Mouse (Mus musculus): ENCODE measurements around the gene Cd47. TPM values are rescaled to one million over a fixed set of nuclear protein-coding genes. Genes with fewer than 3 reads are reported as not detected.

Gene Cd47
- polyA plus RNA-seq (2015; fragmentation: Nextera tagmentation; extraction: Ambion mirVana): 98.2 and 113 TPM in 2 replicates

DNA sequence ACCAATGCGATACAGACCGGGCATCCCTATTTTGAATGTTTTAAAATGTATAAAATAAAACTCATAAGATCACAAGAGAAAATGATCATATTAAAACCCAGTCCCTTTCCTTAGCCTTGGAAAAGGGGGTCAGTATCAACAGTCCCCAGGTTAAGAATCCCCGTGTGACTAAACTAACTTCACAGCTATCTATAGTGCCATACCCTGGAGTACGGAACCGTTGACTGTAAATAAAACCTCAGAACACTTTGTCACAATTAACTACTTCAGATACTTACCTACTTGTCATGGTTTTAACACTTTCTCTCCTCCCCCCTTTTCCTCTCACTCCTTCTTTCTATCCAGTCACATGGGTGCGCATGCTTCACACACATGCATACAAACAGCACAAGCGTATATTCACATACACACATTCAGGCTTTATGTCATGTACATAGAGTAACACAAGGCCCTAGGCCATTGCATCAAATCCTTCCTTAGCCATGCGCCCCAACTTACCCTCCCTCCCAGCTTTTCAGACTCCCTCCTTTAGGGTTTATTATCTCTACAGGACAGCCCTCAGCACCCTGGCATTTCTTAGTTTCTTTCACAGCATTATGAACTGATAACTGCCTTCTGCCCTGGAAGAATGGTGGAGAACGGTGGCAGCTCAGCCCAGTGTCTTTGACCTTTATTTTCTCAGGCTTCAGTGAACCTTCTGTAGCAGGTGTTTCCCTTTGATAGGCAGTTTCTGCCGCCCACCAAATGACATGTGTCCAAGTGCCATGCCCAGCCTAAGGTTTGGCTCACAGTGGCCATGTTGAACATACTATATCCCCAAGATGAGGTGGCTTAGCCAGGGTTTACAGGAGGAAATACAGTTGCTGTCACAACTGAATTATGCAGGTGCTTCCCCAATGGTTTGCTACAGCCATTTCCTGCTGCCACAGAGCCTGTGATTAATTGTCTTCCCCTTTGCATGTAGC, at the start of gene Cd47:
Gene Cd47 (plus strand): TSS at position 937 of the 965 bp plus-strand sequence.
- no peaks in the 10 kb centered on the region for H3K27me3 ChIP-seq (replicated peaks; ENCODE audit: control insufficient read depth, insufficient read depth, low read length)
- H3K27ac ChIP-seq (ENCODE audit: low read depth, low read length): no peak within 1 kb of the TSS
- no peaks in the 10 kb centered on the region for H3K4me1 ChIP-seq (replicated peaks; ENCODE audit: control insufficient read depth, insufficient read depth, low read length)
- H3K9me3 ChIP-seq (ENCODE audit: control insufficient read depth): no peaks in the 10 kb centered on the region
- H3K4me2 ChIP-seq (replicated peaks; ENCODE audit: low read depth): no peak within 1 kb of the TSS
- 81% methylated on average over 10 of the region's 10 CpGs for WGBS
- H3K4me3 ChIP-seq (ENCODE audit: low read depth, low read length): no peak within 1 kb of the TSS
- no peak for ATAC-seq
- H3K9ac ChIP-seq (ENCODE audit: low read depth, low read length): no peak within 1 kb of the TSS
- no peak for TF ChIP-seq CTCF (IDR thresholded peaks at IDR 0.05; ENCODE audit: low read depth)
- no peaks in the 10 kb centered on the region for H3K36me3 ChIP-seq (ENCODE audit: control insufficient read depth, insufficient read depth)

DNA sequence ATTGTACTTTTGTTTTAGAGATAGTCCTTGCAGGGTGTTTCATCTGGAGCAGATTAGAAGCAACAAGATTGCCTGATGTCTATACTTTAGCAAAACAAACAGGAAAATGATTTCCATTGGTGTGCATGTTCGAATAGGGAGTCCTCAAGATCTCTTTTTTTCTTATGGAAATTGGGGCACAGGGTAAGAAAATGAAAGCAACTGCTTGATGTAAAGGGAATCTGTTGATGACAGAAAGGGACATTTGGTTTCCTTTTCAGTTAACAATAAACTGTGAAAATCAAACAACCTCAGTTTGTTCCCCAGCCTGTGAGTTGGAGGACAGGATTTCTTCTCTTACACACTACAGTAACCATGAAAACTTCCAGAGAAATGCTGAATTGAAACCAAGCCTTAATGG, 47.4 kb upstream of the Cd47 start:
- Histone ChIP-seq H3K4me3 (ENCODE audit: low read depth, low read length) (no peak overlapping the region), H3K9me3 (ENCODE audit: control insufficient read depth) (no peaks in the 10 kb centered on the region), H3K4me1 (replicated peaks; ENCODE audit: control insufficient read depth, insufficient read depth, low read length) (no peaks in the 10 kb centered on the region), H3K27ac (ENCODE audit: low read depth, low read length) (no peak overlapping the region), H3K27me3 (replicated peaks; ENCODE audit: control insufficient read depth, insufficient read depth, low read length) (no peaks in the 10 kb centered on the region), H3K4me2 (replicated peaks; ENCODE audit: low read depth) (no peak overlapping the region), H3K9ac (ENCODE audit: low read depth, low read length) (no peak overlapping the region), H3K36me3 (ENCODE audit: control insufficient read depth, insufficient read depth) (no peaks in the 10 kb centered on the region)
- 88% methylated on average over 1 of the region's 1 CpGs for WGBS
- TF ChIP-seq CTCF (IDR thresholded peaks at IDR 0.05; ENCODE audit: low read depth): no peak
- ATAC-seq: no peak

DNA sequence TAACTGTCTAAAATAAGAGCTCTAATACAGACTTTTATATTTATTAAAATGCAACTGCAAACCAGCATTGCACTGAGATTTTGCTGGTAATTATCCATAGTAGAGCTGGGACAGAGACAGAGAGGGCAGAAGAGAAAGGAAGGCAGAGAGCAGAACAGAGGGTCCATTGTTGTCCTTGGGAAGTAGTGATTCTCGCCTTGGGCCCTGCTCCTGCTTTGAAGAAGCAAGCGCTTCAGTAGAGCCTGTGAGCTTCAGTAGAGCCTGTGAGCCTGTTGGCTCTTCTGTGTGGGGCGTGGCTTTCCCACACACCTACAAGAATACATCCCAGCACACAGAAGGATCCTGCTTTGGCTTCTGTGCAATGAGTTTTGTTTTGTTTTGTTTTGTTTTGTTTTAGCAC, 47.0 kb upstream of the Cd47 start:
- H3K36me3 ChIP-seq (ENCODE audit: control insufficient read depth, insufficient read depth): no peaks in the 10 kb centered on the region
- no peak overlapping the region for H3K27ac ChIP-seq (ENCODE audit: low read depth, low read length)
- H3K9ac ChIP-seq (ENCODE audit: low read depth, low read length): no peak overlapping the region
- 61% methylated on average over 3 of the region's 3 CpGs for WGBS
- no peaks in the 10 kb centered on the region for H3K4me1 ChIP-seq (replicated peaks; ENCODE audit: control insufficient read depth, insufficient read depth, low read length)
- TF ChIP-seq CTCF (IDR thresholded peaks at IDR 0.05; ENCODE audit: low read depth): no peak
- ATAC-seq: no peak
- no peak overlapping the region for H3K4me2 ChIP-seq (replicated peaks; ENCODE audit: low read depth)
- H3K27me3 ChIP-seq (replicated peaks; ENCODE audit: control insufficient read depth, insufficient read depth, low read length): no peaks in the 10 kb centered on the region
- H3K4me3 ChIP-seq (ENCODE audit: low read depth, low read length): no peak overlapping the region
- H3K9me3 ChIP-seq (ENCODE audit: control insufficient read depth): no peaks in the 10 kb centered on the region

DNA sequence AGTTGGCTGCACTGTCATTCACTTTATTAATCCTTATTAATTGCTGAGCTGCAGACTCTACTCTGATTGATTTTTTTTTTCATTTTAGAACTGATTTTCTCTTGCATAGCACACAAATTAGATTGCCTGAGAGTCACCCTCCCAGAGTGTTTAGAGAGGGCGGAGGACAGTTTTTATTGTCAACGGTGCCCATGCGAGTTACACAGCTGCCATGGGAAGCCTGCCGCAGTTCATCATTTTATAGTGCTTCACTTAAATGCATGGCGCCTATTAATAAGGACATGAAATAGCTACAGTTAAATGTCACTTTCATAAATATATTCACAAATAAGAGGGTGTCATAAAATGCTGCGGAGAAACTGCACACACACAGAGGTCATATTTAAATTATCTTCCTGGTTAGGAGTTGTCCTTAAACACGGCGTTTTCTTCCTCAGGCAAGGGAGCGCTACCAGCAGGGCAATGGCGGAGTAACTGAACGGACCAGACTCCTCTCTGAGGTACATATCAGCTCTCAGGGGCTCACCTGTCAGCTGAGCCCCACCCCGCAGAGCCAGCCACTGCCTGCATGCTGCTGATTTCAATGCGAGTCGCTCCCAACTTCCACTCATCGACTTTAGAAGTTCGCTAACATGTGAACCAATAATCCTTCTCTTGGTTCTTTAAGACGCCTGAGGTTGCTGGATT, 39.7 kb upstream of the Cd47 start:
- peak overlapping the region; percentile 55 for H3K4me2 ChIP-seq (replicated peaks; ENCODE audit: low read depth)

DNA sequence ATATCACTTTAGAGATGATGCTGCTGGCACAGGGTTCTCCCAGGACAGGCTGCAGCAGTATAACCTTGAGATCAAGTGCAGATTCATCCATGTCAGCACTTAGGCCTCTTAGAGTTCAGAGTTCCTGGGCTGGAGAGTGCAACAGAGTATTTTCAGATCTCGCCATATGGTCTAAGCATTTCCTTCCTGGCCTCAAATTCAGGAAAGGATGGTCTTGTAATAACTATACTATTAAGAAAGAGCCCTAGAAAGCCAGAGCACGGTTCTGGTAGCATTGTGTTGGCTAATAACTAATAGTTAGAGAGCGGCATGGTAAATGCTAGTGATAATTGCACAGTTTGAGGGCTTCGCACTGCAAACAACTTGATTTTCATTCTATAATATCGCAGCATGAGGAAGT, 38.4 kb upstream of the Cd47 start:
- no peaks in the 10 kb centered on the region for H3K27me3 ChIP-seq (replicated peaks; ENCODE audit: control insufficient read depth, insufficient read depth, low read length)
- no peak for ATAC-seq
- 86% methylated on average over 5 of the region's 5 CpGs for WGBS
- H3K4me3 ChIP-seq (ENCODE audit: low read depth, low read length): no peak overlapping the region
- no peak overlapping the region for H3K27ac ChIP-seq (ENCODE audit: low read depth, low read length)
- H3K9ac ChIP-seq (ENCODE audit: low read depth, low read length): no peak overlapping the region
- no peaks in the 10 kb centered on the region for H3K4me1 ChIP-seq (replicated peaks; ENCODE audit: control insufficient read depth, insufficient read depth, low read length)
- H3K9me3 ChIP-seq (ENCODE audit: control insufficient read depth): no peaks in the 10 kb centered on the region
- TF ChIP-seq CTCF (IDR thresholded peaks at IDR 0.05; ENCODE audit: low read depth): no peak
- H3K36me3 ChIP-seq (ENCODE audit: control insufficient read depth, insufficient read depth): no peaks in the 10 kb centered on the region; the same call in 1 of the 2 replicates
- H3K4me2 ChIP-seq (replicated peaks; ENCODE audit: low read depth): no peak overlapping the region

More for the DNA sequence above, 39.7 kb upstream of the Cd47 start:
- Histone ChIP-seq H3K9me3 (ENCODE audit: control insufficient read depth) (no peaks in the 10 kb centered on the region), H3K4me1 (replicated peaks; ENCODE audit: control insufficient read depth, insufficient read depth, low read length) (no peaks in the 10 kb centered on the region), H3K4me3 (ENCODE audit: low read depth, low read length) (no peak overlapping the region), H3K36me3 (ENCODE audit: control insufficient read depth, insufficient read depth) (no peaks in the 10 kb centered on the region; the same call in 1 of the 2 replicates), H3K27me3 (replicated peaks; ENCODE audit: control insufficient read depth, insufficient read depth, low read length) (no peaks in the 10 kb centered on the region), H3K27ac (ENCODE audit: low read depth, low read length) (no peak overlapping the region), H3K9ac (ENCODE audit: low read depth, low read length) (no peak overlapping the region)
- 39% methylated on average over 17 of the region's 17 CpGs for WGBS
- no peak for TF ChIP-seq CTCF (IDR thresholded peaks at IDR 0.05; ENCODE audit: low read depth)
- no peak for ATAC-seq

DNA sequence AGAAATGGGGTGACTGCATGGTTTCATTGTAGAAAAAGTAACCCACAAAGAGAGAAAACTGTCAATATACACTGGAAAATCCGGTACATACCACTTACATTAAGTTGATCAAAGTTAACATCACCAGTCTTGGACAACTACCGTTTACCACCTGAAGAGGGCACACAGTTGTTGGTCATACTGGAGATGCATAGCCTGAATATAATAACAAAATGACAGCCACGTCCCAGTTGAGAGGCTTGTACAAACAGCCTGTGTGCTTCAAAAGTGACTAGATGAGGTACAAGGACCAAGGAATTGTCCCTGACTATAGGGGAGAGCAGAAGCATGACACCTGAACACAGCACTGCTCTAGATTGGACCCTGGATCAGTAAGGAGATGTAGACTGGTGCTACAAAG, 34.0 kb upstream of the Cd47 start:
- no peak overlapping the region for H3K9ac ChIP-seq (ENCODE audit: low read depth, low read length)
- H3K4me1 ChIP-seq (replicated peaks; ENCODE audit: control insufficient read depth, insufficient read depth, low read length): no peaks in the 10 kb centered on the region
- H3K27ac ChIP-seq (ENCODE audit: low read depth, low read length): no peak overlapping the region
- 53% methylated on average over 3 of the region's 3 CpGs for WGBS
- H3K27me3 ChIP-seq (replicated peaks; ENCODE audit: control insufficient read depth, insufficient read depth, low read length): no peaks in the 10 kb centered on the region
- peak; percentile 73 for TF ChIP-seq CTCF (IDR thresholded peaks at IDR 0.05; ENCODE audit: low read depth)
- H3K9me3 ChIP-seq (ENCODE audit: control insufficient read depth): no peaks in the 10 kb centered on the region
- ATAC-seq: no peak
- no peak overlapping the region for H3K4me3 ChIP-seq (ENCODE audit: low read depth, low read length)
- no peak overlapping the region for H3K4me2 ChIP-seq (replicated peaks; ENCODE audit: low read depth)
- no peaks in the 10 kb centered on the region; the same call in 1 of the 2 replicates for H3K36me3 ChIP-seq (ENCODE audit: control insufficient read depth, insufficient read depth)
